Mouse (Mus musculus) brain, embryonic 14.5 days (tissue): ENCODE measurements around the gene Clrn2. TPM values are rescaled to one million over a fixed set of nuclear protein-coding genes. Genes with fewer than 3 reads are reported as not detected.

Experiments
- DNase-seq: peaks from one replicate; pipeline ENCODE4 v3.0.0-alpha.2; 2011; ENCODE audit warnings: low read depth
- CTCF ChIP-seq: fragments of 200-500 bp; IDR thresholded peaks from 2 replicates; pipeline ENCODE4 v1.5.1; 2012; ENCODE audit warnings: inconsistent platforms, mild to moderate bottlenecking, moderate library complexity, borderline replicate concordance; ENCODE audit not compliant: insufficient read depth, insufficient read length; ENCODE audit errors: extremely low read depth
- POLR2A ChIP-seq: fragments of 200-500 bp; IDR thresholded peaks from 2 replicates; pipeline ENCODE4 v1.6.1; 2012; ENCODE audit warnings: mild to moderate bottlenecking, inconsistent platforms, borderline replicate concordance; ENCODE audit not compliant: poor library complexity, insufficient read depth, insufficient read length, severe bottlenecking; ENCODE audit errors: extremely low read depth
- polyA plus RNA-seq: library from polyadenylated mRNA; depleted of rRNA; stranded (reverse); fragments of >200 nt; gene quantifications from 2 replicates; pipeline ENCODE4 v1.2.3, GENCODE M21; 2012

The Clrn2 gene
- polyA plus RNA-seq, 1 experiment, result 0.18 TPM

GRCm38 (mm10) chr5:45435967-45436950 lies 17.3 kb upstream of the Clrn2 start:
- no peak for DNase-seq

GRCm38 (mm10) chr5:45437826-45438225 lies 15.7 kb upstream of the Clrn2 start:
- peak; percentile 22 for DNase-seq
- no peak for TF ChIP-seq CTCF
- TF ChIP-seq POLR2A, result no peak

More at GRCm38 (mm10) chr5:45435967-45436950, 17.3 kb upstream of the Clrn2 start:
- TF ChIP-seq CTCF, result no peak
- no peak for TF ChIP-seq POLR2A

GRCm38 (mm10) chr5:45438301-45438700 lies 15.2 kb upstream of the Clrn2 start:
- no peak for DNase-seq

GRCm38 (mm10) chr5:45441124-45441523 lies 12.4 kb upstream of the Clrn2 start:
- TF ChIP-seq CTCF (no peak), POLR2A (no peak)
- no peak for DNase-seq

More at GRCm38 (mm10) chr5:45438301-45438700, 15.2 kb upstream of the Clrn2 start:
- TF ChIP-seq POLR2A, result no peak
- no peak for TF ChIP-seq CTCF

GRCm38 (mm10) chr5:45441745-45442144 lies 11.8 kb upstream of the Clrn2 start:
- DNase-seq, result no peak
- no peak for TF ChIP-seq CTCF
- TF ChIP-seq POLR2A, result no peak

GRCm38 (mm10) chr5:45444130-45444832 lies 9.3 kb upstream of the Clrn2 start:
- no peak for DNase-seq
- no peak for TF ChIP-seq POLR2A
- no peak for TF ChIP-seq CTCF

GRCm38 (mm10) chr5:45448676-45449075 lies 4.9 kb upstream of the Clrn2 start:
- DNase-seq, result peak; percentile 27

GRCm38 (mm10) chr5:45449206-45449605 lies 4.3 kb upstream of the Clrn2 start:
- no peak for DNase-seq
- TF ChIP-seq CTCF (no peak), POLR2A (no peak)

More at GRCm38 (mm10) chr5:45448676-45449075, 4.9 kb upstream of the Clrn2 start:
- TF ChIP-seq CTCF (no peak), POLR2A (no peak)

GRCm38 (mm10) chr5:45449831-45450716 lies 3.5 kb upstream of the Clrn2 start, which contains the start of gene Qdpr:
Gene Qdpr (minus strand): TSS chr5:45450236.
- TF ChIP-seq POLR2A, result 0 out of 2 replicates have a peak, but pooled peaks have one; percentile 41
- no peak for TF ChIP-seq CTCF
- DNase-seq, result peak; percentile 100

GRCm38 (mm10) chr5:45454456-45454855 lies 905 bp downstream of the Clrn2 start:
- TF ChIP-seq CTCF (no peak), POLR2A (no peak)
- DNase-seq, result no peak

- TF ChIP-seq POLR2A, result no peak
- no peak for TF ChIP-seq CTCF
Measured at GRCm38 (mm10) chr5:45472880-45473450, 19.4 kb downstream of the Clrn2 start.

More at GRCm38 (mm10) chr5:45472880-45473450, 19.4 kb downstream of the Clrn2 start:
- DNase-seq, result peak; percentile 85
